29 mouse cellular contexts compared by ENCODE assay signal in the genomic region with DNA sequence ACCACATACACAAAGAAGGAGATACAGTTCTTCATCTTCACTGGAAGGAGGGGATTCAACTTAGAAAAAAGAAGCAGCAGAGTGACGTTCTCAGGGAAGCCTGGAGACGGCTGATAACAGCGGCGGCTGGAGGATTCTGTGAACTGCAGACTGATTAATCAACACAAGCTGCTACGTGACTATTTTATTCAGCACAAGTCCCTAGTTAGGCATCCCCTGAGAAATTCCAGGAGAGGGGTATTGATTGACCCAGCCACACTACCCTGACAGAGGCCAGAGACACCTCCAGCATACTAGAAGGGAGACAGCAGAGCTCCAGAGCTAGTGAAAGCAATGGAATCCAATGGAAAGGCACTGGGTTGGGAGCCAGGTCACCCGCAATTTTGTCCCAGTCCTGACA.
DNase-seq lines count a peak whose midpoint lies in the region; ATAC-seq lines count a peak whose summit lies in the region.
"Had no signal": no experiment of that assay in that cellular context is flagged by ENCODE, and none has a peak within 500 bp of the region (broad histone marks: within the 10 kb centered on the region; RNA-seq: fewer than 3 reads in every experiment).

No protein-coding gene starts in this region.

- DNase-seq in hindbrain, embryonic 11.5 days (ENCODE audit: low spot score): peak; percentile 2
- DNase-seq in hindbrain, embryonic 10.5 days (ENCODE audit: low spot score): no peak
- DNase-seq in midbrain, embryonic 11.5 days (ENCODE audit: low spot score, missing footprints): no peak
- DNase-seq in Muller cell, postnatal 12 days (ENCODE audit: inconsistent ontology term): peak; percentile 0
- DNase-seq in cerebellum, postnatal 36 days: no peak
- no peak for DNase-seq in thymus, postnatal 14 days
- DNase-seq: adrenal gland, adult 2 months; adrenal gland, postnatal 14 days; B cell, adult 2 months; cerebellum, adult 11-12 months; cerebellum, adult 8-10 months; cerebellum, postnatal 10 days; embryo, embryonic 11 days; gastrocnemius, postnatal 25 days; heart, postnatal 36 days had no signal

- no peak overlapping the region for H3K27ac ChIP-seq in hindbrain, embryonic 11.5 days (ENCODE audit: low read depth, low read length)
- no peak overlapping the region for H3K27ac ChIP-seq in hindbrain, embryonic 10.5 days
- no peak overlapping the region for H3K27ac ChIP-seq in midbrain, embryonic 13.5 days
- no peak overlapping the region for H3K27ac ChIP-seq in midbrain, embryonic 11.5 days (ENCODE audit: low read depth, low read length)
- peak overlapping the region; percentile 30; the same call in 1 of the 2 replicates for H3K27ac ChIP-seq in hindbrain, embryonic 13.5 days
- H3K27ac ChIP-seq: embryonic facial prominence, embryonic 10.5 days; embryonic facial prominence, embryonic 13.5 days; forebrain, embryonic 12.5 days; forebrain, embryonic 15.5 days; heart, embryonic 15.5 days; hindbrain, embryonic 15.5 days had no signal

- no peaks in the 10 kb centered on the region for H3K4me1 ChIP-seq in hindbrain, embryonic 11.5 days (replicated peaks; ENCODE audit: control insufficient read depth, insufficient read depth, low read length)
- peaks cover 11% of the 10 kb centered on the region; the same call in 1 of the 2 replicates for H3K4me1 ChIP-seq in hindbrain, embryonic 10.5 days (replicated peaks)
- H3K4me1 ChIP-seq in midbrain, embryonic 13.5 days (replicated peaks): peaks cover 11% of the 10 kb centered on the region
- H3K4me1 ChIP-seq in midbrain, embryonic 11.5 days (ENCODE audit: control insufficient read depth, insufficient read depth, low read length): peaks cover 2% of the 10 kb centered on the region
- peaks cover 11% of the 10 kb centered on the region for H3K4me1 ChIP-seq in hindbrain, embryonic 13.5 days (replicated peaks)
- H3K4me1 ChIP-seq: embryonic facial prominence, embryonic 10.5 days; embryonic facial prominence, embryonic 13.5 days; heart, embryonic 12.5 days; heart, embryonic 15.5 days had no signal

- ATAC-seq in hindbrain, embryonic 11.5 days (ENCODE audit: low FRiP score): peak; percentile 49; the same call in 1 of the 2 replicates
- peak; percentile 43; the same call in 1 of the 2 replicates for ATAC-seq in midbrain, embryonic 13.5 days
- no peak for ATAC-seq in midbrain, embryonic 11.5 days (ENCODE audit: low FRiP score)
- no peak for ATAC-seq in hindbrain, embryonic 13.5 days (ENCODE audit: low FRiP score)
- ATAC-seq: inflammation-experienced regulatory T-cells, adult 6 months; intestine, embryonic 16.5 days had no signal

- H3K4me3 ChIP-seq in hindbrain, embryonic 11.5 days (ENCODE audit: low read depth, low read length): no peak overlapping the region
- no peak overlapping the region for H3K4me3 ChIP-seq in hindbrain, embryonic 10.5 days
- H3K4me3 ChIP-seq in midbrain, embryonic 13.5 days (replicated peaks): no peak overlapping the region
- no peak overlapping the region for H3K4me3 ChIP-seq in midbrain, embryonic 11.5 days (ENCODE audit: low read depth, low read length)
- H3K4me3 ChIP-seq in hindbrain, embryonic 13.5 days: no peak overlapping the region
- H3K4me3 ChIP-seq: embryonic facial prominence, embryonic 10.5 days; embryonic facial prominence, embryonic 13.5 days; erythroblast, embryonic 14.5 days; forebrain, embryonic 12.5 days; forebrain, embryonic 15.5 days; heart, embryonic 12.5 days; heart, embryonic 15.5 days; hindbrain, embryonic 15.5 days had no signal

- no peaks in the 10 kb centered on the region for H3K27me3 ChIP-seq in hindbrain, embryonic 11.5 days (ENCODE audit: control insufficient read depth, insufficient read depth, low read length)
- no peaks in the 10 kb centered on the region for H3K27me3 ChIP-seq in hindbrain, embryonic 10.5 days (ENCODE audit: insufficient read depth, poor library complexity, severe bottlenecking)
- H3K27me3 ChIP-seq in midbrain, embryonic 13.5 days: no peaks in the 10 kb centered on the region
- no peaks in the 10 kb centered on the region for H3K27me3 ChIP-seq in midbrain, embryonic 11.5 days (ENCODE audit: control insufficient read depth, insufficient read depth, low read length)
- no peaks in the 10 kb centered on the region for H3K27me3 ChIP-seq in hindbrain, embryonic 13.5 days
- H3K27me3 ChIP-seq: CH12.LX; embryonic facial prominence, embryonic 13.5 days; forebrain, embryonic 12.5 days; forebrain, embryonic 15.5 days; heart, embryonic 12.5 days; heart, embryonic 15.5 days; hindbrain, embryonic 15.5 days had no signal

- H3K36me3 ChIP-seq in hindbrain, embryonic 11.5 days (ENCODE audit: control insufficient read depth, insufficient read depth, low read length): no peaks in the 10 kb centered on the region
- no peaks in the 10 kb centered on the region for H3K36me3 ChIP-seq in hindbrain, embryonic 10.5 days
- no peaks in the 10 kb centered on the region for H3K36me3 ChIP-seq in midbrain, embryonic 13.5 days
- no peaks in the 10 kb centered on the region for H3K36me3 ChIP-seq in midbrain, embryonic 11.5 days (ENCODE audit: control insufficient read depth, insufficient read depth, low read length)
- no peaks in the 10 kb centered on the region for H3K36me3 ChIP-seq in hindbrain, embryonic 13.5 days
- H3K36me3 ChIP-seq: embryonic facial prominence, embryonic 10.5 days; embryonic facial prominence, embryonic 13.5 days; forebrain, embryonic 12.5 days; forebrain, embryonic 15.5 days; G1E; heart, embryonic 12.5 days; heart, embryonic 15.5 days; hindbrain, embryonic 15.5 days had no signal

- 61% methylated on average over 6 of the region's 6 CpGs for WGBS in hindbrain, embryonic 11.5 days
- 70% methylated on average over 6 of the region's 6 CpGs for WGBS in hindbrain, embryonic 10.5 days
- 46% methylated on average over 6 of the region's 6 CpGs for WGBS in midbrain, embryonic 13.5 days
- WGBS in midbrain, embryonic 11.5 days: 61% methylated on average over 6 of the region's 6 CpGs
- WGBS in hindbrain, embryonic 13.5 days: 46% methylated on average over 6 of the region's 6 CpGs

- H3K9me3 ChIP-seq in hindbrain, embryonic 11.5 days (ENCODE audit: control insufficient read depth, low read length): no peaks in the 10 kb centered on the region
- no peaks in the 10 kb centered on the region for H3K9me3 ChIP-seq in hindbrain, embryonic 10.5 days
- no peaks in the 10 kb centered on the region for H3K9me3 ChIP-seq in midbrain, embryonic 13.5 days
- H3K9me3 ChIP-seq in midbrain, embryonic 11.5 days (ENCODE audit: control insufficient read depth, low read length): no peaks in the 10 kb centered on the region
- H3K9me3 ChIP-seq in hindbrain, embryonic 13.5 days: no peaks in the 10 kb centered on the region
- H3K9me3 ChIP-seq: embryonic facial prominence, embryonic 10.5 days; embryonic facial prominence, embryonic 13.5 days; forebrain, embryonic 12.5 days; forebrain, embryonic 15.5 days; heart, embryonic 12.5 days; heart, embryonic 15.5 days; hindbrain, embryonic 15.5 days had no signal

- no peak overlapping the region for H3K4me2 ChIP-seq in hindbrain, embryonic 11.5 days (replicated peaks; ENCODE audit: low read depth, low read length)
- H3K4me2 ChIP-seq in midbrain, embryonic 13.5 days (replicated peaks): no peak overlapping the region
- no peak overlapping the region for H3K4me2 ChIP-seq in midbrain, embryonic 11.5 days
- H3K4me2 ChIP-seq in hindbrain, embryonic 13.5 days: no peak overlapping the region
- H3K4me2 ChIP-seq: embryonic facial prominence, embryonic 13.5 days; forebrain, embryonic 12.5 days; forebrain, embryonic 15.5 days; heart, embryonic 12.5 days; heart, embryonic 15.5 days; hindbrain, embryonic 15.5 days had no signal

- H3K9ac ChIP-seq in hindbrain, embryonic 11.5 days (ENCODE audit: low read depth, low read length): no peak overlapping the region
- H3K9ac ChIP-seq in midbrain, embryonic 13.5 days (replicated peaks): no peak overlapping the region
- H3K9ac ChIP-seq in midbrain, embryonic 11.5 days (ENCODE audit: low read length): no peak overlapping the region
- no peak overlapping the region for H3K9ac ChIP-seq in hindbrain, embryonic 13.5 days
- H3K9ac ChIP-seq: embryonic facial prominence, embryonic 13.5 days; forebrain, embryonic 12.5 days; forebrain, embryonic 15.5 days; heart, embryonic 12.5 days; heart, embryonic 15.5 days; hindbrain, embryonic 15.5 days had no signal

Comparison
In these comparisons a context has a peak if more than half of its experiments do, and no peak if none do; other contexts are left out.
1. ATAC-seq: peak in hindbrain, embryonic 11.5 days (single experiment) and midbrain, embryonic 13.5 days (single experiment); none in midbrain, embryonic 11.5 days (single experiment) and hindbrain, embryonic 13.5 days (single experiment).
2. DNase-seq: peak in hindbrain, embryonic 11.5 days (single experiment) and Muller cell, postnatal 12 days (single experiment); none in hindbrain, embryonic 10.5 days (single experiment), midbrain, embryonic 11.5 days (single experiment), cerebellum, postnatal 36 days (0 of 2) and thymus, postnatal 14 days (single experiment).